Mouse (Mus musculus): Measurements from ENCODE around the gene Kif22.

The Kif22 gene

GRCm38 (mm10) chr7:126983113-126983512 is 59.2 kb downstream of the Kif22 start:
- DNase-seq = no peak

- DNase-seq = no peak
Measured at GRCm38 (mm10) chr7:126982054-126982453, 60.2 kb downstream of the Kif22 start.

GRCm38 (mm10) chr7:126981601-126982000 is 60.7 kb downstream of the Kif22 start:
- DNase-seq = no peak

- DNase-seq = no peak
Measured at GRCm38 (mm10) chr7:126978841-126979240, 63.4 kb downstream of the Kif22 start.

All from lung, postnatal 10 days (tissue).